Mouse (Mus musculus) MEL (cell line): ENCODE measurements around the gene Tlx3. TPM values are rescaled to one million over a fixed set of nuclear protein-coding genes. Genes with fewer than 3 reads are reported as not detected.

Experiments used
- DNase-seq: peaks from one replicate; pipeline ENCODE4 v3.0.0; 2011; ENCODE audit warnings: low read depth, low spot score
- H3K27ac ChIP-seq: 2 replicates; pipeline ENCODE4 v1.5.1; 2012; ENCODE audit warnings: low read depth, mild to moderate bottlenecking, control low read depth, low read length, moderate library complexity; ENCODE audit not compliant: control insufficient read depth
- H3K27me3 ChIP-seq, 2 experiments: fragments of 150-350 bp in 1 of 2; sonication (generic) in 1 of 2; 2 replicates each; pipeline ENCODE4 v1.6.1; 2012; ENCODE audit warnings: low read length in 2 of 2, mild to moderate bottlenecking in 2 of 2, improper control_type of control experiment in 1 of 2, moderate library complexity in 1 of 2; ENCODE audit not compliant: insufficient read depth in 2 of 2, control insufficient read depth in 1 of 2
- H3K36me3 ChIP-seq, 2 experiments: 2 replicates each; pipeline ENCODE4 v1.6.1; 2012 to 2014; ENCODE audit warnings: low read length in 2 of 2, improper control_type of control experiment in 1 of 2, inconsistent platforms in 1 of 2, mild to moderate bottlenecking in 1 of 2; ENCODE audit not compliant: insufficient read depth in 2 of 2, control insufficient read depth in 1 of 2
- H3K4me1 ChIP-seq, 2 experiments: fragments of 150-350 bp in 1 of 2; sonication (generic) in 1 of 2; 2 replicates each; pipeline ENCODE4 v1.6.1; 2012; ENCODE audit warnings: low read length in 2 of 2, improper control_type of control experiment in 1 of 2, mild to moderate bottlenecking in 1 of 2; ENCODE audit not compliant: insufficient read depth in 2 of 2, control insufficient read depth in 1 of 2
- H3K4me3 ChIP-seq, 2 experiments: fragments of 150-350 bp in 1 of 2; sonication (generic) in 1 of 2; 2 replicates each; pipeline ENCODE4 v1.5.1; 2012; ENCODE audit warnings: low read depth in 2 of 2, low read length in 2 of 2, mild to moderate bottlenecking in 2 of 2, moderate library complexity in 2 of 2, control low read depth in 1 of 2, improper control_type of control experiment in 1 of 2; ENCODE audit not compliant: control insufficient read depth in 1 of 2, insufficient read depth in 1 of 2
- H3K79me2 ChIP-seq: 2 replicates; pipeline ENCODE4 v1.6.1; 2012; ENCODE audit warnings: mild to moderate bottlenecking, low read length, moderate library complexity; ENCODE audit not compliant: control insufficient read depth, poor library complexity, insufficient read depth
- H3K9ac ChIP-seq: 2 replicates; pipeline ENCODE4 v1.6.1; 2012; ENCODE audit warnings: low read depth, mild to moderate bottlenecking, control low read depth, low read length, moderate library complexity; ENCODE audit not compliant: control insufficient read depth, poor library complexity, severe bottlenecking
- H3K9me3 ChIP-seq: fragments of 150-350 bp; sonication (generic); replicated peaks from 2 replicates; pipeline ENCODE4 v1.6.1; 2012; ENCODE audit warnings: mild to moderate bottlenecking, low read length, improper control_type of control experiment, moderate library complexity; ENCODE audit not compliant: insufficient read depth
- BHLHE40 ChIP-seq: IDR thresholded peaks from 2 replicates; pipeline ENCODE4 v1.6.1; 2012; ENCODE audit warnings: low read depth, mild to moderate bottlenecking, inconsistent platforms, low read length, improper control_type of control experiment, borderline replicate concordance
- CHD1 ChIP-seq: IDR thresholded peaks from 2 replicates; pipeline ENCODE4 v1.6.1; 2012; ENCODE audit warnings: low read depth, mild to moderate bottlenecking, inconsistent platforms, low read length, improper control_type of control experiment
- CHD2 ChIP-seq: IDR thresholded peaks from 2 replicates; pipeline ENCODE4 v1.6.1; 2011; ENCODE audit warnings: low read length, improper control_type of control experiment
- CTCF ChIP-seq, 3 experiments: IDR thresholded peaks in 2 of 3; conservative IDR thresholded peaks in 1 of 3; 2 replicates each; pipeline ENCODE4 v1.5.1; 2011 to 2012; ENCODE audit warnings: low read length in 3 of 3, low read depth in 2 of 3, mild to moderate bottlenecking in 2 of 3, improper control_type of control experiment in 1 of 3, inconsistent platforms in 1 of 3, mixed read lengths in 1 of 3, moderate library complexity in 1 of 3; ENCODE audit not compliant: control insufficient read depth in 1 of 3, insufficient read depth in 1 of 3, poor library complexity in 1 of 3, severe bottlenecking in 1 of 3
- ELF1 ChIP-seq: IDR thresholded peaks from 2 replicates; pipeline ENCODE4 v1.6.1; 2014; ENCODE audit warnings: low read depth, mild to moderate bottlenecking, inconsistent platforms, low read length, improper control_type of control experiment, moderate library complexity
- EP300 ChIP-seq, 2 experiments: IDR thresholded peaks; 2 replicates each; pipeline ENCODE4 v1.6.1; 2011; ENCODE audit warnings: improper control_type of control experiment in 2 of 2, low read length in 2 of 2, low read depth in 1 of 2, mild to moderate bottlenecking in 1 of 2
- JUND ChIP-seq: IDR thresholded peaks from 2 replicates; pipeline ENCODE4 v1.6.1; 2011; ENCODE audit warnings: low read depth, mild to moderate bottlenecking, improper control_type of control experiment, low read length
- MAFK ChIP-seq: IDR thresholded peaks from 2 replicates; pipeline ENCODE4 v1.6.1; 2011; ENCODE audit warnings: low read depth, mild to moderate bottlenecking, low read length, improper control_type of control experiment, borderline replicate concordance
- MAX ChIP-seq: IDR thresholded peaks from 2 replicates; pipeline ENCODE4 v1.6.1; 2011; ENCODE audit warnings: low read length, improper control_type of control experiment
- MAZ ChIP-seq: IDR thresholded peaks from 2 replicates; pipeline ENCODE4 v1.6.1; 2012; ENCODE audit warnings: low read depth, mild to moderate bottlenecking, inconsistent platforms, low read length, improper control_type of control experiment
- MEF2A ChIP-seq: IDR thresholded peaks from 2 replicates; pipeline ENCODE4 v1.6.1; 2014; ENCODE audit warnings: low read depth, mild to moderate bottlenecking, inconsistent platforms, low read length, improper control_type of control experiment; ENCODE audit not compliant: poor library complexity, insufficient replicate concordance, severe bottlenecking; ENCODE audit errors: extremely low read depth
- MYC ChIP-seq: IDR thresholded peaks from 2 replicates; pipeline ENCODE4 v1.6.1; 2011; ENCODE audit warnings: low read depth, mild to moderate bottlenecking, low read length, improper control_type of control experiment, moderate library complexity
- NELFE ChIP-seq: IDR thresholded peaks from 2 replicates; pipeline ENCODE4 v1.6.1; 2011; ENCODE audit warnings: low read depth, low read length, improper control_type of control experiment
- NRF1 ChIP-seq: IDR thresholded peaks from 2 replicates; pipeline ENCODE4 v1.6.1; 2014; ENCODE audit warnings: low read depth, mild to moderate bottlenecking, inconsistent platforms, low read length, improper control_type of control experiment, moderate library complexity; ENCODE audit not compliant: poor library complexity, insufficient read depth, severe bottlenecking
- POLR2AphosphoS5 ChIP-seq: IDR thresholded peaks from 2 replicates; pipeline ENCODE4 v1.6.1; 2012; ENCODE audit warnings: low read depth, borderline replicate concordance, mild to moderate bottlenecking, inconsistent platforms, low read length, moderate library complexity, mixed read lengths
- SIN3A ChIP-seq: IDR thresholded peaks from 2 replicates; pipeline ENCODE4 v1.6.1; 2012; ENCODE audit warnings: low read length, improper control_type of control experiment, inconsistent platforms
- SMC3 ChIP-seq: IDR thresholded peaks from 2 replicates; pipeline ENCODE4 v1.6.1; 2011; ENCODE audit warnings: low read depth, low read length, improper control_type of control experiment
- TBP ChIP-seq: IDR thresholded peaks from 2 replicates; pipeline ENCODE4 v1.8.0; 2011; ENCODE audit warnings: low read depth, low read length, improper control_type of control experiment
- TCF12 ChIP-seq: IDR thresholded peaks from 2 replicates; pipeline ENCODE4 v1.6.1; 2014; ENCODE audit warnings: low read depth, mild to moderate bottlenecking, inconsistent platforms, low read length, improper control_type of control experiment, moderate library complexity
- USF1 ChIP-seq: IDR thresholded peaks from 2 replicates; pipeline ENCODE4 v1.6.1; 2014; ENCODE audit warnings: low read depth, mild to moderate bottlenecking, inconsistent platforms, low read length, improper control_type of control experiment, moderate library complexity
- ZC3H11A ChIP-seq: IDR thresholded peaks from 2 replicates; pipeline ENCODE4 v1.6.1; 2012; ENCODE audit warnings: low read depth, mild to moderate bottlenecking, inconsistent platforms, low read length, improper control_type of control experiment
- ZMIZ1 ChIP-seq: IDR thresholded peaks from 2 replicates; pipeline ENCODE4 v1.6.1; 2012; ENCODE audit warnings: low read depth, mild to moderate bottlenecking, inconsistent platforms, low read length, improper control_type of control experiment, moderate library complexity
- polyA plus RNA-seq, 2 experiments: library from polyadenylated mRNA; stranded (reverse) in 1 of 2; unstranded in 1 of 2; fragments of >175 nt in 1 of 2; fragments of >200 nt in 1 of 2; gene quantifications; 2 replicates each; pipeline versions ENCODE4 v1.2.1 to v1.2.4; 2012; ENCODE audit warnings: low replicate concordance in 2 of 2, low read depth in 1 of 2; ENCODE audit not compliant: insufficient read length in 2 of 2, insufficient read depth in 1 of 2, missing spikeins in 1 of 2
- total RNA-seq: library from RNA; depleted of rRNA; stranded (reverse); fragments of 300-350 nt; gene quantifications from 2 replicates; pipeline ENCODE4 v1.2.3, GENCODE M21; 2012

The Tlx3 gene
- total and polyA plus RNA-seq, 3 experiments, result not detected

DNA sequence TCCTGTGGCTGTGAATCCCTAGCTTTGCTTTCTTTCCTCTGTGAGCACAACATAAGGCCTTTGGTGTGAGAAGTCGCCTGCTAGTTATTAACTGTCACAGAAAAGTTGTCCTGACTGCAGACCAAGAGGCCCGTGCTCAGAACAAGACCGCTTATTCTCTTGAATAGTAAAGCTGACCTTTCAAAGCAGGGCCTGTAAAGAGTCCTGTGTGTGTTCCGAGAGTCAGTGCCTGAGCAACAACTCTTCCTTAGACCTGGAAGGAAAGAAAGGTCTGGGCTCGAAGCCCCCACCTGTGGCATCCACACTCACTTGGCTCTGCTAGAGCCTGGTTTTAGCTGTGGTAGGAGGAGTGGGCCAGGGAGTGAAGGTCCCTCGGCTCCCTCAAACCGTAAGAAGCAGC, 8.3 kb downstream of the Tlx3 start:
- no peak for DNase-seq
- no peaks in the 10 kb centered on the region for H3K9me3 ChIP-seq
- H3K27me3 ChIP-seq, result no peaks in the 10 kb centered on the region
- no peak for TF ChIP-seq CHD1
- no peak for TF ChIP-seq ELF1
- no peak for TF ChIP-seq EP300 (IDR thresholded peaks at IDR 0.05; ENCODE audit: low read depth in 1 of 2, low read length in 2 of 2)
- TF ChIP-seq ZC3H11A, result no peak
- TF ChIP-seq POLR2AphosphoS5, result no peak
- no peak for TF ChIP-seq SMC3
- no peak for TF ChIP-seq NRF1
- no peak for TF ChIP-seq MAZ
- TF ChIP-seq JUND, result no peak
- no peak for TF ChIP-seq ZMIZ1
- TF ChIP-seq MAX, result no peak
- no peaks in the 10 kb centered on the region for H3K79me2 ChIP-seq
- H3K27ac ChIP-seq, result no peak overlapping the region
- no peaks in the 10 kb centered on the region for H3K36me3 ChIP-seq
- H3K4me3 ChIP-seq, result no peak overlapping the region
- no peaks in the 10 kb centered on the region for H3K4me1 ChIP-seq
- H3K9ac ChIP-seq, result no peak overlapping the region

DNA sequence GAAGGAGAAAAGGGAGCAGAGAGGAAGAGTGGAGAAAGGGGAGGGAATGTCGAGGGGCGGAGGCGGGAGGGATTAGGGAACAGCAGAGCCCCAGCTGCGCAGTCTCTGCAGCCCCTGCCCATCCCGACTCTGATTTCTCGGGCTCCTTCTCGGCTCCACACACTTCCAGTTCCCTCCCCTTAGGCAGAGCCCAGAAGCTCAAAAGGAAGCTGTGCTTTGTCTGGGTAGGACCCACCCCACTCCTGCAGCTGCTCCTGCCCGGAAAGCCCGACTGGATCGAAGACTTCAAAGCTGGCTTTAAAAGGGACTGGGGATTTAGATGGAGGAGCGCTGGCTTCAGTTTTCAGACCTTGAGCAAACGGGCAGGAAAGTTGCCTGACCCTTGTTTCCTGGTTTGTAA, 9.7 kb downstream of the Tlx3 start:
- H3K9ac ChIP-seq, result no peak overlapping the region
- no peaks in the 10 kb centered on the region for H3K79me2 ChIP-seq
- no peak overlapping the region for H3K4me3 ChIP-seq
- no peak for TF ChIP-seq TCF12
- TF ChIP-seq SIN3A, result no peak
- no peaks in the 10 kb centered on the region for H3K36me3 ChIP-seq
- no peaks in the 10 kb centered on the region for H3K9me3 ChIP-seq
- DNase-seq, result no peak
- no peaks in the 10 kb centered on the region; a peak in 1 of 4 replicates for H3K27me3 ChIP-seq
- no peaks in the 10 kb centered on the region for H3K4me1 ChIP-seq
- no peak overlapping the region for H3K27ac ChIP-seq

DNA sequence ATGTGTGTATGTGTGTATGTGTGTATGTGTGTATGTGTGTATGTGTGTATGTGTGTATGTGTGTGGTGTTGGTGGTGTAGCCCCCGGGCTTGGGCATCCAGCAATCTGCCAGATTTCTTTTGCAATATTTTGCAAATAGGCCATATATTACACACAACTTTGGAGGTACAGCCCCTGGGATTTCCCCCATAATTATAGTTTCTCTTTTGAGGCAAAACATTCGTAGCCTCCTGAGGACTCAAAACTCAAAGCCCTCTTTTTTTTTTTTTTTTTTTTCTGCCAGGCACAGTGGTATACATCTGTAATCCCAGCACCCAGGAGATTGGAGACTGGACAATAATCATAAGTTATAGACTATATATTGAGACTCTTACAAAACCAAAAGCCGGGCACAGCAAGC, 21.6 kb downstream of the Tlx3 start:
- H3K4me1 ChIP-seq, result no peaks in the 10 kb centered on the region
- DNase-seq, result no peak
- TF ChIP-seq NELFE, result no peak
- TF ChIP-seq MAZ, result no peak
- no peak for TF ChIP-seq ZC3H11A
- TF ChIP-seq MYC, result no peak
- TF ChIP-seq USF1, result no peak
- no peak for TF ChIP-seq CHD2
- no peak for TF ChIP-seq MAFK
- no peak for TF ChIP-seq SIN3A
- TF ChIP-seq MEF2A, result no peak
- TF ChIP-seq EP300 (IDR thresholded peaks at IDR 0.05; ENCODE audit: low read depth in 1 of 2, low read length in 2 of 2), result no peak
- no peak for TF ChIP-seq TCF12
- no peak for TF ChIP-seq BHLHE40
- no peak for TF ChIP-seq CTCF (IDR thresholded peaks at IDR 0.05 in 2 of 3, conservative IDR thresholded peaks at IDR 0.05 in 1 of 3; ENCODE audit: control insufficient read depth in 1 of 3, insufficient read depth in 1 of 3, low read depth in 2 of 3, low read length in 3 of 3, poor library complexity in 1 of 3, severe bottlenecking in 1 of 3)
- TF ChIP-seq TBP, result no peak
- no peaks in the 10 kb centered on the region for H3K79me2 ChIP-seq
- peaks cover 5 to 13% of the 10 kb centered on the region in 2 experiments for H3K27me3 ChIP-seq
- no peak overlapping the region for H3K4me3 ChIP-seq
- H3K27ac ChIP-seq, result no peak overlapping the region
- no peak overlapping the region for H3K9ac ChIP-seq
- no peaks in the 10 kb centered on the region for H3K9me3 ChIP-seq
- no peaks in the 10 kb centered on the region for H3K36me3 ChIP-seq
